ENCODE assay signal across 11 mouse cellular contexts in genomic region chr6:94203642-94204145, GRCm38 (mm10).
DNase-seq lines count a peak whose midpoint lies in the region; ATAC-seq lines count a peak whose summit lies in the region.
"Had no signal": no experiment of that assay in that cellular context is flagged by ENCODE, and none has a peak within 500 bp of the region (broad histone marks: within the 10 kb centered on the region; RNA-seq: fewer than 3 reads in every experiment).

No protein-coding gene starts in this region.

- H3K4me3 ChIP-seq in heart, embryonic 10.5 days, result peak overlapping the region; percentile 29; the same call in 1 of the 2 replicates
- no peak overlapping the region for H3K4me3 ChIP-seq in kidney, embryonic 16.5 days (ENCODE audit: low read length)
- H3K4me3 ChIP-seq in stomach, embryonic 15.5 days (replicated peaks), result no peak overlapping the region
- H3K4me3 ChIP-seq: limb, embryonic 13.5 days; megakaryocyte, embryonic 14.5 days had no signal

- intact Hi-C loops in heart, postnatal 10 days (cut with DNase I), result no loop called here
- intact Hi-C loops in left cerebral cortex, postnatal 14 days (cut with DNase I), result no loop called here

- DNase-seq in heart, embryonic 10.5 days (ENCODE audit: low spot score), result no peak
- DNase-seq in heart, postnatal 10 days, result no peak
- DNase-seq in kidney, postnatal 4 days, result no peak
- DNase-seq in lung, adult 18-20 months, result peak; percentile 66 to 81
- no peak for DNase-seq in left cerebral cortex, postnatal 14 days (ENCODE audit: low spot score in 2 of 2)
- no peak for DNase-seq in adrenal gland, adult 8-10 months
- DNase-seq: cerebellum, adult 9-11 months had no signal

- WGBS in heart, embryonic 10.5 days, result 4% methylated on average over 5 of the region's 5 CpGs
- 32% methylated on average over 5 of the region's 5 CpGs for WGBS in kidney, embryonic 16.5 days
- WGBS in stomach, embryonic 15.5 days, result 29% methylated on average over 5 of the region's 5 CpGs

- H3K9ac ChIP-seq in kidney, embryonic 16.5 days (replicated peaks; ENCODE audit: low read length), result no peak overlapping the region
- H3K9ac ChIP-seq in stomach, embryonic 15.5 days, result no peak overlapping the region
- H3K9ac ChIP-seq: limb, embryonic 13.5 days had no signal

- no peaks in the 10 kb centered on the region for H3K36me3 ChIP-seq in heart, embryonic 10.5 days
- H3K36me3 ChIP-seq in kidney, embryonic 16.5 days (ENCODE audit: insufficient read depth, low read length), result no peaks in the 10 kb centered on the region
- H3K36me3 ChIP-seq in stomach, embryonic 15.5 days, result no peaks in the 10 kb centered on the region
- H3K36me3 ChIP-seq: limb, embryonic 13.5 days had no signal

- ATAC-seq in kidney, embryonic 16.5 days (ENCODE audit: low FRiP score, low TSS enrichment), result peak; percentile 71; the same call in 1 of the 2 replicates
- peak; percentile 87 for ATAC-seq in stomach, embryonic 15.5 days (ENCODE audit: insufficient read depth, low FRiP score, low read depth)

- peaks cover 86% of the 10 kb centered on the region for H3K4me1 ChIP-seq in heart, embryonic 10.5 days
- H3K4me1 ChIP-seq in kidney, embryonic 16.5 days (ENCODE audit: insufficient read depth, low read length), result peaks cover 24% of the 10 kb centered on the region
- H3K4me1 ChIP-seq in stomach, embryonic 15.5 days, result peaks cover 3% of the 10 kb centered on the region; the same call in 1 of the 2 replicates
- H3K4me1 ChIP-seq: megakaryocyte, embryonic 14.5 days had no signal

- no peaks in the 10 kb centered on the region for H3K9me3 ChIP-seq in heart, embryonic 10.5 days
- peaks cover 4% of the 10 kb centered on the region; the same call in 1 of the 2 replicates for H3K9me3 ChIP-seq in kidney, embryonic 16.5 days (ENCODE audit: low read length)
- H3K9me3 ChIP-seq in stomach, embryonic 15.5 days, result no peaks in the 10 kb centered on the region
- H3K9me3 ChIP-seq: limb, embryonic 13.5 days; megakaryocyte, embryonic 14.5 days had no signal

- no peaks in the 10 kb centered on the region for H3K27me3 ChIP-seq in heart, embryonic 10.5 days (ENCODE audit: insufficient read depth, poor library complexity, severe bottlenecking)
- no peaks in the 10 kb centered on the region for H3K27me3 ChIP-seq in kidney, embryonic 16.5 days (ENCODE audit: insufficient read depth, low read length)
- no peaks in the 10 kb centered on the region for H3K27me3 ChIP-seq in stomach, embryonic 15.5 days (replicated peaks)
- H3K27me3 ChIP-seq: limb, embryonic 13.5 days; megakaryocyte, embryonic 14.5 days had no signal

- H3K27ac ChIP-seq in heart, embryonic 10.5 days, result peak overlapping the region; percentile 78
- peak overlapping the region; percentile 72 for H3K27ac ChIP-seq in kidney, embryonic 16.5 days (ENCODE audit: low read length)
- peak overlapping the region; percentile 92 for H3K27ac ChIP-seq in stomach, embryonic 15.5 days
- H3K27ac ChIP-seq: limb, embryonic 13.5 days had no signal

- H3K4me2 ChIP-seq in kidney, embryonic 16.5 days (replicated peaks; ENCODE audit: low read depth, low read length), result no peak overlapping the region
- peak overlapping the region; percentile 27 for H3K4me2 ChIP-seq in stomach, embryonic 15.5 days
- H3K4me2 ChIP-seq: limb, embryonic 13.5 days had no signal

Comparison
In these comparisons a context has a peak if more than half of its experiments do, and no peak if none do; other contexts are left out.
1. DNase-seq: peak in lung, adult 18-20 months (2 of 2); none in heart, embryonic 10.5 days (single experiment), heart, postnatal 10 days (0 of 2), kidney, postnatal 4 days (0 of 2), left cerebral cortex, postnatal 14 days (0 of 2) and adrenal gland, adult 8-10 months (single experiment).
2. Peak in every context shown above with its lines, with median percentiles within 50 percentile points of each other: H3K27ac ChIP-seq.